Mouse (Mus musculus): Measurements from ENCODE around the gene Serp2.

GRCm38 (mm10) chr14:76511971-76512370 is 44.7 kb downstream of the Serp2 start:
- TF ChIP-seq HCFC1 (IDR thresholded peaks at IDR 0.05; ENCODE audit: borderline replicate concordance, insufficient read depth, low read length) (no peak), ZC3H11A (IDR thresholded peaks at IDR 0.05; ENCODE audit: borderline replicate concordance, low read depth, low read length) (no peak), MAFK (IDR thresholded peaks at IDR 0.05; ENCODE audit: insufficient read depth, low read depth, low read length) (no peak), CHD2 (IDR thresholded peaks at IDR 0.05; ENCODE audit: low read depth, low read length) (no peak)

Data from ES-E14 (cell line).